Mouse (Mus musculus): ENCODE measurements at regions not wholly inside any gene's neighbourhood (a gene's known extent, or its start where the extent isn't known, plus 50 kb on each side); places are given as distances from the start of the nearest gene placed in this dataset.

DNA sequence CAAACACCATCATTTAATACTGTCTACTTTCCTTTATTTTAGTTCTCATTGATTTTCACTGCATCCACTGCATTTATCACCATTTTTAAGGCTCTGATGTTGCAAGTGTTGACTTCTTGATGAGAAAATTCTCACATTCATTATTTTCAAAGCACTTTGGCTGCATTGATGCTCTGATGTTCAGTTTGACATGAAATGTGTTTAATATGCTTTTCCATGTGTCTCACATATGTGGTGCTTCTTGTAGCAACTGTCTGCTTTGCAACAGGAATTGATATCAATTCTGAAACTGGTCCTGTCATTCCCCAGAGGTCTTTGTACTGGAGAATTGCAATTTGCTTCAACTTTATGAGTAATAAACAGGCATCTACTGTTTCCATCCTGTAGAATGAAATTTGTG is 1676.1 kb upstream of the Flrt2 start:
- Histone ChIP-seq H3K36me3 (no peaks in the 10 kb centered on the region), H3K4me1 (no peaks in the 10 kb centered on the region), H3K27me3 (replicated peaks) (no peaks in the 10 kb centered on the region), H3K9me3 (replicated peaks) (no peaks in the 10 kb centered on the region), H3K4me3 (no peak overlapping the region), H3K27ac (no peak overlapping the region), H3K4me2 (no peak overlapping the region), H3K9ac (no peak overlapping the region)
- ATAC-seq = no peak

DNA sequence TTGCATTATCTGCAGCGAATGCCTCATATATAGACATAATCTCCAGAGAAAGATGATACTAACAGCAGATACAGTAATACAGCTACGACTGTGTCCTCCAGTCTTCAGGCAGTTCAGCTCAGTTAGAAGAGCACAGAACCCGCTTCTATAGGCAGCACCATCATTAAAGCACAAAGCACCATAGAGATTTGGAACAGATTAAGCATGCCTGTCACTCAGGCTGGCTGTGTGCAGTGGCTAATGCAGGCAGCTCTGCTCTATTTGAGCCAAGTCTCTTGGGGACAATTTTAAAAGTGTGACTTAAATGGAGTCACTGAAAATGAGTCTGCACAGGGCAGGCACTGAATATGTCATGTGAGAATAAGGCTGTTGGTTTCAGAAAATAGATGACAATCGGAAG is 1660.7 kb upstream of the Flrt2 start:
- ATAC-seq = no peak
- 51% methylated on average over 4 of the region's 4 CpGs for WGBS (ENCODE audit: insufficient replicate concordance)

GRCm38 (mm10) chr12:94047972-94048371 is 1644.1 kb upstream of the Flrt2 start:
- Histone ChIP-seq H3K9me3 (replicated peaks) (no peaks in the 10 kb centered on the region), H3K27ac (no peak overlapping the region), H3K4me2 (no peak overlapping the region), H3K27me3 (replicated peaks) (no peaks in the 10 kb centered on the region), H3K36me3 (no peaks in the 10 kb centered on the region), H3K4me3 (no peak overlapping the region), H3K4me1 (no peaks in the 10 kb centered on the region), H3K9ac (no peak overlapping the region)
- ATAC-seq = no peak
- WGBS (ENCODE audit: insufficient replicate concordance) = 57% methylated on average over 2 of the region's 2 CpGs

More for the DNA sequence above, 1660.7 kb upstream of the Flrt2 start:
- H3K27ac ChIP-seq = no peak overlapping the region
- H3K4me2 ChIP-seq = no peak overlapping the region
- no peak overlapping the region for H3K9ac ChIP-seq
- no peaks in the 10 kb centered on the region for H3K27me3 ChIP-seq (replicated peaks)
- no peak overlapping the region for H3K4me3 ChIP-seq
- no peaks in the 10 kb centered on the region for H3K36me3 ChIP-seq
- H3K9me3 ChIP-seq (replicated peaks) = no peaks in the 10 kb centered on the region
- no peaks in the 10 kb centered on the region for H3K4me1 ChIP-seq

DNA sequence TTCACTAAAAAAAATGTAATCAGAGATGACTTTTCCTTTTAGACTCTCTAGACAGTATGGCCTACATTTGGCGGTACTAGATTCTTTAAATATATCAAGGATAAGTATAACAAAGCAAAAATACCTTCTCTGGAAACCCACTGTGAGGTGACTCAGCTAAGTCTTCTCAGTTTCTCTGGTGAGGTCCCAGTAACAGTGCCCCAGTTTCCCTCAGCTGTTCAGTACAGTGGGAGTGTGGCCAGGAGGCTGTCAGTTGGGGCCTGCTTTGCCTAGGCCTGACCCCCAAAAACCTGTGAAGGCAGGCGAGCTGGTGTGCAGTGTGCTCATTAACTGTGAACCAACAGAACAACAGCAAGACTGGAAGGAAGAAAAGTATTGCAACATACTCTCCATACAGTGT is 1634.3 kb upstream of the Flrt2 start:
- WGBS (ENCODE audit: insufficient replicate concordance) = 66% methylated on average over 2 of the region's 2 CpGs
- no peak for ATAC-seq

DNA sequence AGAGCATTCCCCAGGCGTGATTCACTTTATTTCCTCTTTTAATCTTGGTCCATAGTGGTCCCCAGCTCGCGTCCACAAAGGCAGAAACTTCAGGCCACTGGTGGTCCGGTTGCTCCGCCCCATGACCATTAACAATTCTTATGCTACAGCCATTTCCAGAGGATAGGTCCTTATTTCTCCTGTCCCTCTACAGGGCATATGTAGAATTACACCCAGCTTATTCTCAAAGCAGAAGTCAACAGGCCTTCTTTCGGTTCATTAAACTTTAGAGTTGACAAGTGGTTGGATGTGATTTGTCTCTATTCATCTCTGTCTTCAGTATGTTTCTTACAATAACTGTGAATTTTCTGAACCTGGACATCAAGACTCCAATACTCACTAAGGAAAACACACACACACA is 1632.4 kb upstream of the Flrt2 start:
- WGBS (ENCODE audit: insufficient replicate concordance) = 65% methylated on average over 6 of the region's 6 CpGs
- H3K27me3 ChIP-seq (replicated peaks) = no peaks in the 10 kb centered on the region
- H3K27ac ChIP-seq = no peak overlapping the region
- no peak overlapping the region for H3K4me3 ChIP-seq
- H3K4me2 ChIP-seq = no peak overlapping the region
- H3K4me1 ChIP-seq = no peaks in the 10 kb centered on the region
- ATAC-seq = no peak
- no peak overlapping the region for H3K9ac ChIP-seq
- no peaks in the 10 kb centered on the region for H3K9me3 ChIP-seq (replicated peaks)
- H3K36me3 ChIP-seq = no peaks in the 10 kb centered on the region

More for the DNA sequence above, 1634.3 kb upstream of the Flrt2 start:
- H3K4me3 ChIP-seq = no peak overlapping the region
- no peaks in the 10 kb centered on the region for H3K9me3 ChIP-seq (replicated peaks)
- H3K27me3 ChIP-seq (replicated peaks) = no peaks in the 10 kb centered on the region
- H3K4me1 ChIP-seq = no peaks in the 10 kb centered on the region
- no peaks in the 10 kb centered on the region for H3K36me3 ChIP-seq
- no peak overlapping the region for H3K27ac ChIP-seq
- no peak overlapping the region for H3K4me2 ChIP-seq
- H3K9ac ChIP-seq = no peak overlapping the region

- no peak for ATAC-seq
- Histone ChIP-seq H3K4me2 (no peak overlapping the region), H3K4me3 (no peak overlapping the region), H3K27me3 (replicated peaks) (no peaks in the 10 kb centered on the region), H3K9me3 (replicated peaks) (no peaks in the 10 kb centered on the region), H3K4me1 (no peaks in the 10 kb centered on the region), H3K9ac (no peak overlapping the region), H3K36me3 (no peaks in the 10 kb centered on the region), H3K27ac (no peak overlapping the region)
- 73% methylated on average over 2 of the region's 2 CpGs for WGBS (ENCODE audit: insufficient replicate concordance)
These were observed 1631.7 kb upstream of the Flrt2 start for GRCm38 (mm10) chr12:94060336-94060735.

DNA sequence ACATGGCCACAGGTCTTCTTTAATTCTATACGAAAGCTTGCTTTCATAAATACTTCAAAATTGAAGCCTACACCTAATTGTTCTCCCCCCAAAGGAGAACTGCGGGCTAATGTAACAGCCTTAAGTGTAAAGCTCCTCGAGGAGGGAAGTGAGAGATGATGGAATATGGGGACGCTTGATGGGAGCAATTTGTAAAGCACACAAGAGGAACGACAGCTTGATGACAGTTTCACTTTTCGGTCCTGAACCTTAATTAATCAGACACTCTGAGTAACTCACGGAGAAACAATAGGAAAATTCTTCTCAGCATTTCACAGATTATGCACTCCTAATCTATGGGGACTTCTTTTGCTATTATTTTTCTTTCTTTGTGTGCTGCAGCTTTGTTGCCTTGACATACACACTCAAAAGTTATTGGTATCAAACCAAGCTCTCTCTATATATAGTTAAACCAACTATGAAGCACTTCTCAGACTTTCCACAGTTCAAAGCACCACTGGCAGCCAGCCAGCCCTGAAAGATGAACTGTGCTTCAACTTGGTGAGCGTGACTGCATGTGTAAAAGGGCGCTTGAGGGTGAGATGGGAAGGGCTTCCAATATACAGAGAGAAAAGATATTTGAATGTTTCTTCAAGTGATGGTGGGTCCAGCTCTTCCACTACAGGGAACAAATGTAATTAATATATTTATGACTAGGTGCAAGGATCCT is 1625.4 kb upstream of the Flrt2 start:
- no peak overlapping the region for H3K9ac ChIP-seq
- WGBS (ENCODE audit: insufficient replicate concordance) = 66% methylated on average over 9 of the region's 9 CpGs
- no peak for ATAC-seq

DNA sequence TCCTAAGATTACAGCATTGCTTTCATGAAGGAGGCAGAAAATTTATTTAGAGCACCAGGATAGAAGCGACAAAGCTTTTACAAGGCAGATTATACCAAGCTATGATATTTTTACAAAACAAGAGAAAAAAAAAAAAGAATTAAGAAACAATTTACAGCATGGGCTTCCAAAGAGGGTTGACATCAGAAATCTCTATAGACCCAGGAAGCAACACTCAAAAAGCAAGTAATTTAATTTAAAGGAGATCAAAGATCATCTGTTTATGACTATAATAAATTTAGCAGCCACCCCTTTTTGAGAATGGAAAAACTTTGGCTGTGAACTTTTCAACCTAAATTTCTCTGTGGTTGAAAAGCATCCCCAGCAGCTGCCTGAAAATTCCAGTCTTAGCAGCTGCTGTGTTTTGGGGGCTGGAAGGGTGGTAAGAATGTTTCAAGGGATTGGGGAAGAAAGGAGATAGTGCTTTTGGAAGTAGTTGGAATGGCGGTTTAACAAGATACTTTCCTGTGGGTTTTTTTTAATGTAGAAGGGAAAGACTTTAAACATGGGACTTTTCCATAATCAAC is 1621.0 kb upstream of the Flrt2 start:
- WGBS (ENCODE audit: insufficient replicate concordance) = 70% methylated on average over 2 of the region's 2 CpGs
- no peak overlapping the region for H3K4me3 ChIP-seq
- ATAC-seq = no peak

More for the DNA sequence above, 1625.4 kb upstream of the Flrt2 start:
- Histone ChIP-seq H3K9me3 (replicated peaks) (no peaks in the 10 kb centered on the region), H3K4me2 (no peak overlapping the region), H3K36me3 (no peaks in the 10 kb centered on the region), H3K27ac (no peak overlapping the region), H3K4me3 (no peak overlapping the region), H3K4me1 (no peaks in the 10 kb centered on the region), H3K27me3 (replicated peaks) (no peaks in the 10 kb centered on the region)

GRCm38 (mm10) chr12:94105582-94106162 is 1586.4 kb upstream of the Flrt2 start:
- Histone ChIP-seq H3K9me3 (replicated peaks) (no peaks in the 10 kb centered on the region), H3K4me2 (no peak overlapping the region), H3K27ac (no peak overlapping the region), H3K4me1 (no peaks in the 10 kb centered on the region), H3K9ac (no peak overlapping the region), H3K36me3 (no peaks in the 10 kb centered on the region), H3K4me3 (no peak overlapping the region), H3K27me3 (replicated peaks) (no peaks in the 10 kb centered on the region)
- 59% methylated on average over 1 of the region's 1 CpGs for WGBS (ENCODE audit: insufficient replicate concordance)
- ATAC-seq = no peak

More for the DNA sequence above, 1621.0 kb upstream of the Flrt2 start:
- no peaks in the 10 kb centered on the region for H3K27me3 ChIP-seq (replicated peaks)
- no peaks in the 10 kb centered on the region for H3K36me3 ChIP-seq
- no peaks in the 10 kb centered on the region for H3K9me3 ChIP-seq (replicated peaks)
- no peaks in the 10 kb centered on the region for H3K4me1 ChIP-seq
- no peak overlapping the region for H3K9ac ChIP-seq
- no peak overlapping the region for H3K27ac ChIP-seq
- no peak overlapping the region for H3K4me2 ChIP-seq

DNA sequence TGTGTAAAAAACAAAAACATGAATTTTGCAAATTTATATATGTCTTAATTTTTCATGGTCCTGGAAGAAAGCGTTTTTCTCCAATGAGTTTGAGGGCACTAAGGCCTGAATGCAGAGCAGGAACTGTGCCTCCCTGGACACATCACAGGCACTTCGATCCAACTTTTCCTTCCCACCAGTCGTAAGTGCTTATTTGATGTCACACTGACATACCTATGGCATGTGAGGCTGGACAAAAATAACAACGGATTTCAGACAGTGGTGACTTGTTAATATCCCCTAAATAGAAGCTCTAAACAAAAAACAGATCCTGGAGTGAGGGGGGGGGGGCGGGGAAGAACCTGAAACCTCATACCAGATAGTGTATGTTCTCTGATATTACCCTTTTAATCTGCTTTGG is 1541.9 kb upstream of the Flrt2 start:
- H3K36me3 ChIP-seq = no peaks in the 10 kb centered on the region
- WGBS (ENCODE audit: insufficient replicate concordance) = 67% methylated on average over 5 of the region's 5 CpGs
- ATAC-seq = no peak
- H3K27me3 ChIP-seq (replicated peaks) = no peaks in the 10 kb centered on the region
- H3K4me2 ChIP-seq = no peak overlapping the region
- H3K9me3 ChIP-seq (replicated peaks) = no peaks in the 10 kb centered on the region
- H3K27ac ChIP-seq = no peak overlapping the region
- no peak overlapping the region for H3K4me3 ChIP-seq
- no peak overlapping the region for H3K9ac ChIP-seq
- H3K4me1 ChIP-seq = no peaks in the 10 kb centered on the region

- Histone ChIP-seq H3K27me3 (replicated peaks) (no peaks in the 10 kb centered on the region), H3K27ac (no peak overlapping the region), H3K4me3 (no peak overlapping the region), H3K9ac (no peak overlapping the region), H3K9me3 (replicated peaks) (no peaks in the 10 kb centered on the region), H3K4me2 (no peak overlapping the region), H3K4me1 (no peaks in the 10 kb centered on the region), H3K36me3 (no peaks in the 10 kb centered on the region)
- no peak for ATAC-seq
- 66% methylated on average over 12 of the region's 12 CpGs for WGBS (ENCODE audit: insufficient replicate concordance)
These were observed 1536.7 kb upstream of the Flrt2 start for GRCm38 (mm10) chr12:94155110-94155858.

GRCm38 (mm10) chr12:94182358-94182757 is 1509.7 kb upstream of the Flrt2 start:
- no peaks in the 10 kb centered on the region for H3K9me3 ChIP-seq (replicated peaks)
- H3K4me1 ChIP-seq = no peaks in the 10 kb centered on the region
- H3K27me3 ChIP-seq (replicated peaks) = no peaks in the 10 kb centered on the region
- ATAC-seq = no peak
- H3K9ac ChIP-seq = no peak overlapping the region
- H3K36me3 ChIP-seq = no peaks in the 10 kb centered on the region
- H3K27ac ChIP-seq = no peak overlapping the region
- H3K4me2 ChIP-seq = no peak overlapping the region
- H3K4me3 ChIP-seq = no peak overlapping the region
- WGBS (ENCODE audit: insufficient replicate concordance) = 50% methylated on average over 1 of the region's 1 CpGs
